Mouse (Mus musculus) urinary bladder, adult 18-20 months (tissue): Measurements from ENCODE around the gene Olfr248.
"Not testable (repeated sequence)": the region's sequence is repeated elsewhere in the genome, so short reads cannot be mapped to it uniquely, and the experiment has no call there.

Experiments
- DNase-seq, 2 experiments: peaks; one replicate each; pipeline ENCODE4 v3.0.0; 2022; ENCODE audit warnings: low spot score in 2 of 2, mixed read lengths in 2 of 2

The Olfr248 gene

DNA sequence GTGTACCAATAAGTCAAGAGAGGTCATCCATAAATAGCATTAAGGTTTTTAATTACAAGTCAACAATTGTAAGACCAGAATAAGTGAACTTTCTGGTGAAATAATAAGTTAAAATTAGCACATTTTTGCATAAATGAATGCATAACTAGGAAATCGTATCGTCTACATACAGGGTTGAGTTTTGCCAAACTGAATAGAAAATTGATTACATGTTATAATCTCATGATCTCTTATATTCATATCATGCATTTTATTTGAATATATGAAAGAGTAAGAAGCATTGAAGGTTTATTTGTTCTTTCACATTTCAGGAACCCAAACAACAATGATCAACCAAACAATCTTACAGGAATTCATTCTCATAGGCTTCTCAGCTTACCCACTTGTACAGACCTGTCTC lies at the start of gene Olfr248:
Gene Olfr248 (plus strand): TSS at position 301 of the 400 bp plus-strand sequence.
- no peak for DNase-seq

GRCm38 (mm10) chr1:174353636-174354035 lies 37.2 kb upstream of the Olfr248 start:
- DNase-seq = not testable (repeated sequence)

DNA sequence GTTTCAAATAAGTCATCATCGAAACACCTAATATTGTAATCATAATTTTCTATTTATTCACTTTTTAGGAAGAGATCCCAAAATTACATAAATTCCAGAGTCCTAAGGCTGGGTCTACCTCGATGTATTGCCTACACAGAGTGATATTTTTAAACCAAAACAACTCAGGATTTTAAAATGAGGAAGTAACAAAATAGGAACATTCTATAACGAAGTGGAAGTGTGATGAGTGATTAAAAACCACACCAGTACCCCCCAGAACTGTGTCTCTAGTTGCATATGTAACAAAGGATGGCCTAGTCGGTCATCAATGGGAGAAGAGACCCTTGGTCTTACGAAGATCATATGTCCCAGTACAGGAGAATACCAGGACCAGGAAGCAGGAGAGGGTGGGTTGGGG lies 36.2 kb upstream of the Olfr248 start:
- DNase-seq = no peak

GRCm38 (mm10) chr1:174364882-174365451 lies 25.9 kb upstream of the Olfr248 start, which contains the start of gene Olfr417:
TSS of gene Olfr417 (plus strand) at chr1:174365122.
- DNase-seq = no peak

DNA sequence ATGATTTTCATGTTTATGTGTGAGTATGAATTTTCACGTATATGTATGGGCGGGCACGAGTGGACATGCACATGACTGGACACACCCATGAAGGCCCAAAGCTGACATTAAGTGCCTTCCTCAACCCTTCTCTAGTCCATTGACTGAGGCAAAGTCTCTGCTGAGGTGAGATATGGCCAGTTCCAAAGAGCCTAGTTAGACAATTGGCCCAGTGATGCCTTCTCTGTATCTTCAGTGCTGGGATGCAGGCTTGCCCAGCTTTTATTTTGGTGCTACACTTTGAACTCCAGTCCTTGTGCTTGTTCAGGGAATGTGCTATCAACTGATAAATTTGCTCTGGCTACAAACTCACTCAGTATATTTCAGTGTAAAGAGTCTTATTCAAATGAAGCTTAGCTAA lies 17.0 kb upstream of the Olfr248 start:
- DNase-seq = no peak

DNA sequence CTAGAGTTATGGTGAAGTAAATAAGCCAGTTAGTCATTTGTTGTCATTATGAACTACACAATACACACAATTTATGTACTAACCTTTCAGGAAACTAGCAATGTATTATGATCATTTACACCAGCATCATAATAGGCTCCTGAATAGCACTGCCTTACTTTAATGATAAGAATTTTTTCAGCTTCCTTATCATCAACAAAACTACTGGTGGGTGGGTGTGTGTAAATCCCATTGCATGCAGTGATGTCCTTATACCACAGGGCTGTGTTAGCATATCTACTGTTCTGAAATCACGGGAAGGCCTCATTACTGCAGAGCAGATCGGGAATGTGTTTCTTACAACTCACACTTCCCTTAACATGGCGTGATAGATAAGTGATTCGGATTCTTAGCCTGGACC lies 32.1 kb downstream of the Olfr248 start:
- DNase-seq = no peak

DNA sequence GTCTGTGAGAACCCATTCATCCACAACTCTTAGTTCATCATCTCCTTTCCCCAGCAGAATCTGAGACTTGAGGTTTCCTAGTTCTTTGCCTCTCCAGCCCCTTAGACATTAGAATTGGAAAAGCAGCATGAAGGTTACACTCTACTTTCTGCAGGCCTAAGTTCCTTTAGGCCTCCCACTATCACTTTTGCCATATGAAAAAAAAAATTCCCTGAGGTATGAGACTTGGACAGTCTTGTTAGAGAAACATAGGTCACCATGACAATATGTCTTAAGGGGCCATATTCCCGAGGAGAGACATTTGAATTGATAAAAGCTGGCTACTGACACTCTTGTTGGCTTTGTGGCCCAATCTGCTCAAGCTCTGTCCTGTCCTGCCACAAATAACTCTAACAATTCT lies 32.9 kb downstream of the Olfr248 start, which contains the start of gene Olfr414:
Gene Olfr414 (plus strand): TSS at position 301 of the 400 bp plus-strand sequence.
- DNase-seq = no peak

GRCm38 (mm10) chr1:174426180-174426986 lies 35.5 kb downstream of the Olfr248 start:
- no peak for DNase-seq

DNA sequence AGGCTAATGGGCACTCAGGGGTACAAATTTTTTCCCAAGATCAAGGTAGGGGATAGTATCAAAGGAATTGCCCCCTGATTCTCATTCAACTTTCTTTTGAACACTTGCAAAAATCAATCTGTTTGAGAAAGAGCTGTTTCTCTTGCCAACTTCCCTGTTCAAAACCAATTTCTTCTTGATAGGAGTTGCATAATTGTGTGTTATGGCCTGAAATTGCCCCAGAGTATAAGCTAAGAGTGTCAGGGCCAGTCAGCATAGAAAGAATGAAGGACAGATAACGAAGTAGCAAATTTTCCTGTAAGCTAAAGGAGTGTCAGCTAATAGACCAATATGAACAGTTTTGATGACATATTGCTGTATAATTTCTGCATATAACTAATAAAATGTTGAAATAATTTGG lies 36.6 kb downstream of the Olfr248 start:
- DNase-seq = no peak

GRCm38 (mm10) chr1:174428407-174428806 lies 37.6 kb downstream of the Olfr248 start:
- no peak for DNase-seq

GRCm38 (mm10) chr1:174434121-174434520 lies 43.3 kb downstream of the Olfr248 start:
- no peak for DNase-seq
